Mouse (Mus musculus) hindbrain, postnatal 0 days (tissue): Measurements from ENCODE around the gene Ptprd. TPM values are rescaled to one million over a fixed set of nuclear protein-coding genes. Genes with fewer than 3 reads are reported as not detected.
A peak's percentile ranks its signal among the peaks of the same experiment; 100 is the strongest.

Experiments used
- ATAC-seq: fragments of 200-750 bp; cut with Nextera tagmentation; 2 replicates; pipeline ENCODE4 v1.8.0; 2017; ENCODE audit warnings: mild to moderate bottlenecking, moderate TSS enrichment, moderate library complexity
- DNase-seq: peaks from one replicate; pipeline ENCODE4 v3.0.0-alpha.2; 2015; ENCODE audit warnings: low spot score
- H3K27ac ChIP-seq: fragments of 300-500 bp; sonication (generic); 2 replicates; pipeline ENCODE4 v1.5.1; 2014; ENCODE audit warnings: mild to moderate bottlenecking
- H3K27me3 ChIP-seq: fragments of 300-500 bp; sonication (generic); 2 replicates; pipeline ENCODE4 v1.6.1; 2014; ENCODE audit warnings: low read length, mixed read lengths; ENCODE audit not compliant: insufficient read depth
- H3K36me3 ChIP-seq: fragments of 300-500 bp; sonication (generic); 2 replicates; pipeline ENCODE4 v1.6.1; 2014; ENCODE audit warnings: low read length, mixed read lengths; ENCODE audit not compliant: insufficient read depth
- H3K4me1 ChIP-seq: fragments of 300-500 bp; sonication (generic); 2 replicates; pipeline ENCODE4 v1.6.1; 2014; ENCODE audit warnings: antibody characterized with exemption, low read length, mixed read lengths; ENCODE audit not compliant: insufficient read depth
- H3K4me2 ChIP-seq: fragments of 300-500 bp; sonication (generic); 2 replicates; pipeline ENCODE4 v1.6.1; 2014; ENCODE audit warnings: low read depth, mild to moderate bottlenecking, low read length, moderate library complexity, mixed read lengths
- H3K4me3 ChIP-seq: fragments of 300-500 bp; sonication (generic); 2 replicates; pipeline ENCODE4 v1.5.1; 2014; ENCODE audit warnings: low read length
- H3K9ac ChIP-seq: fragments of 300-500 bp; sonication (generic); replicated peaks from 2 replicates; pipeline ENCODE4 v1.6.1; 2014; ENCODE audit warnings: mild to moderate bottlenecking, low read length, moderate library complexity, mixed read lengths
- H3K9me3 ChIP-seq: fragments of 300-500 bp; sonication (generic); 2 replicates; pipeline ENCODE4 v1.6.1; 2016; ENCODE audit warnings: low read length, mixed read lengths
- CTCF ChIP-seq: IDR thresholded peaks from 2 replicates; pipeline ENCODE4 v1.5.1; 2016; ENCODE audit warnings: antibody characterized with exemption, control low read depth, low read depth
- WGBS: fragments of 180-500 bp; shearing (Covaris S2); extraction: QIAGEN DNeasy Blood & Tissue Kit; methylation state at CpG from one replicate; pipeline ENCODE4 v1.1.7; 2014; 5-methylcytosine and 5-hydroxymethylcytosine counted together
- polyA plus RNA-seq: library from polyadenylated mRNA; unstranded; fragments of >200 nt; fragmentation: Nextera tagmentation; extraction: Ambion mirVana; gene quantifications from 2 replicates; pipeline ENCODE4 v1.2.1, GENCODE M21; 2015
- total RNA-seq: library from RNA; depleted of rRNA; stranded (reverse); fragments of >200 nt; gene quantifications from 2 replicates; pipeline ENCODE4 v1.2.3, GENCODE M21; 2014

The Ptprd gene
- total and polyA plus RNA-seq, 2 experiments from 2014 or later = 56.3 to 96.0 TPM

GRCm38 (mm10) chr4:76312593-76312992, 1899.2 kb downstream of the Ptprd start:
- H3K36me3 ChIP-seq = no peaks in the 10 kb centered on the region
- H3K4me1 ChIP-seq = no peaks in the 10 kb centered on the region
- 0 out of 2 replicates have a peak, but pooled peaks have one; percentile 37 for ATAC-seq
- H3K9ac ChIP-seq = no peak overlapping the region
- 89% methylated on average over 3 of the region's 3 CpGs for WGBS
- H3K27me3 ChIP-seq = no peaks in the 10 kb centered on the region
- no peak overlapping the region for H3K4me2 ChIP-seq
- DNase-seq = no peak
- H3K4me3 ChIP-seq = no peak overlapping the region
- no peak for TF ChIP-seq CTCF
- H3K9me3 ChIP-seq = no peaks in the 10 kb centered on the region
- no peak overlapping the region for H3K27ac ChIP-seq

GRCm38 (mm10) chr4:76305987-76306386, 1905.8 kb downstream of the Ptprd start:
- no peak overlapping the region for H3K4me3 ChIP-seq
- no peak overlapping the region for H3K4me2 ChIP-seq
- TF ChIP-seq CTCF = no peak
- no peaks in the 10 kb centered on the region for H3K36me3 ChIP-seq
- H3K4me1 ChIP-seq = no peaks in the 10 kb centered on the region
- no peak overlapping the region for H3K9ac ChIP-seq
- ATAC-seq (no peak), DNase-seq (no peak)
- WGBS = 92% methylated on average over 5 of the region's 5 CpGs
- H3K27me3 ChIP-seq = no peaks in the 10 kb centered on the region
- no peaks in the 10 kb centered on the region for H3K9me3 ChIP-seq
- no peak overlapping the region for H3K27ac ChIP-seq

- Histone ChIP-seq H3K9ac (no peak overlapping the region), H3K4me1 (no peaks in the 10 kb centered on the region), H3K36me3 (no peaks in the 10 kb centered on the region), H3K9me3 (no peaks in the 10 kb centered on the region), H3K4me2 (no peak overlapping the region), H3K27ac (no peak overlapping the region), H3K27me3 (no peaks in the 10 kb centered on the region), H3K4me3 (no peak overlapping the region)
- ATAC-seq = no peak
- WGBS = 76% methylated on average over 3 of the region's 3 CpGs
- no peak for TF ChIP-seq CTCF
- no peak for DNase-seq
Measured at GRCm38 (mm10) chr4:76297375-76297774, 1914.4 kb downstream of the Ptprd start.

GRCm38 (mm10) chr4:76292733-76293357, 1918.9 kb downstream of the Ptprd start:
- H3K36me3 ChIP-seq = no peaks in the 10 kb centered on the region
- no peak overlapping the region for H3K27ac ChIP-seq
- no peak overlapping the region for H3K4me3 ChIP-seq
- TF ChIP-seq CTCF = no peak
- no peak overlapping the region for H3K4me2 ChIP-seq
- H3K4me1 ChIP-seq = no peaks in the 10 kb centered on the region
- 71% methylated on average over 8 of the region's 8 CpGs for WGBS
- no peaks in the 10 kb centered on the region for H3K9me3 ChIP-seq
- no peak overlapping the region for H3K9ac ChIP-seq
- no peaks in the 10 kb centered on the region for H3K27me3 ChIP-seq
- ATAC-seq (no peak), DNase-seq (no peak)

- ATAC-seq (no peak), DNase-seq (no peak)
- no peaks in the 10 kb centered on the region for H3K27me3 ChIP-seq
- H3K4me1 ChIP-seq = 0 out of 2 replicates have a peak, but pooled peaks cover 1% of the 10 kb centered on the region
- H3K9me3 ChIP-seq = no peaks in the 10 kb centered on the region
- no peaks in the 10 kb centered on the region for H3K36me3 ChIP-seq
- TF ChIP-seq CTCF = no peak
- no peak overlapping the region for H3K27ac ChIP-seq
- H3K4me2 ChIP-seq = no peak overlapping the region
- 25% methylated on average over 1 of the region's 1 CpGs for WGBS
- H3K9ac ChIP-seq = no peak overlapping the region
- H3K4me3 ChIP-seq = no peak overlapping the region
Measured at GRCm38 (mm10) chr4:76290484-76290818, 1921.3 kb downstream of the Ptprd start.

GRCm38 (mm10) chr4:76289612-76290483, 1921.9 kb downstream of the Ptprd start:
- Histone ChIP-seq H3K9ac (no peak overlapping the region), H3K4me2 (no peak overlapping the region), H3K4me1 (0 out of 2 replicates have a peak, but pooled peaks cover 2% of the 10 kb centered on the region), H3K27me3 (no peaks in the 10 kb centered on the region), H3K9me3 (no peaks in the 10 kb centered on the region), H3K4me3 (no peak overlapping the region), H3K27ac (no peak overlapping the region), H3K36me3 (no peaks in the 10 kb centered on the region)
- ATAC-seq (no peak), DNase-seq (no peak)
- TF ChIP-seq CTCF = no peak
- WGBS = 35% methylated on average over 12 of the region's 12 CpGs

GRCm38 (mm10) chr4:76286016-76286415, 1925.7 kb downstream of the Ptprd start:
- DNase-seq (no peak), ATAC-seq (no peak)

More at GRCm38 (mm10) chr4:76286016-76286415, 1925.7 kb downstream of the Ptprd start:
- Histone ChIP-seq H3K4me1 (0 out of 2 replicates have a peak, but pooled peaks cover 2% of the 10 kb centered on the region), H3K4me3 (no peak overlapping the region), H3K9ac (no peak overlapping the region), H3K4me2 (no peak overlapping the region), H3K27me3 (no peaks in the 10 kb centered on the region), H3K27ac (no peak overlapping the region), H3K36me3 (no peaks in the 10 kb centered on the region), H3K9me3 (no peaks in the 10 kb centered on the region)
- WGBS = 24% methylated on average over 2 of the region's 2 CpGs
- no peak for TF ChIP-seq CTCF
